Mouse (Mus musculus): ENCODE data around the gene Dand5.
"Not testable (repeated sequence)": the region's sequence is repeated elsewhere in the genome, so short reads cannot be mapped to it uniquely, and the experiment has no call there.

Dand5 gene

DNA sequence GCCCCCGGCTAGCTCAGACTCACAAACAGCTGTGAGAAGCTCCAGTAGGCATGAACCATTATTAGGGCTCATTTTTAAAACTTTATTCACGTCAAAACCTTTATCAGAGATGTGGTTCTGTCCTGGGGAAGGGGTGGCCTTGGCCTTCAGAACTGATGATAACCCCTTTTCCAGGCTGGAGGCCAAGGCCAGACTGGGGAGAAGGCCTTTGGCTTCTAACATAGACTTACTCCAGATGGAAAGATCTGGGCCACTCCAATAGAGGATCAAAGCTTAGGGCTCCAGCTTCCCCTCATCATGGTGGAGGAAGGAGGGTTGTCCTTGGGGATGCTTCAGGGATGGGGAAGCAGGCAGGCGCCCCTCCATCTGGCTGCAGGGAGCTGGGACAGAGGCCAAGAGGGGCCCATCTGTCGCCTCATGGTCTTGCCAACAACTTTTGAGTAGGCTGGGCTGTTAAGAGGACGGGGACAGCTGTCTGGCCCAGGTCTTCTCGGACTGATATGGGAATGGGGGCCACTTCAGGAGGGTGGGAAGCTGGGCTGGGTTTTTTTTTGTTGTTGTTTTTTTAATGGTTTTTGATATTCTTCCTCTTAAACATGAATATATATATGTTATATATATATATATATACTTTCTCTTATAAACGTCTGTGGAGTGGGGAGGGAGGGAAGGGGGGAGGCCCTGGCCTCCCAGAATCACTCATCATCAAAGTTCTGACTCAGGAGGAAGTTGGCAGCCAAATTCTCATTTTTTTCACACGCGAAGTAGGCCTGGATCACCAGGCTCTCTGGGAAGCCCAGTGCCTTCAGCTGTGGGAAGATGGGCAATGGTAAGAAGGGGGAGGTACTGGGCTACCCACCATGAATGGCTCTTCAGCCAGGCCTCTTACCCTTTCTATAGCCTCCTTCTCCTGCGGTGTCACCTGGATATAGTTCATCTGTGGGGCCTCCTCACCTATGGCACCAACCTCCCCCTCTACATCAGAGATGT, 12.5 kb upstream of the Dand5 start:
- in situ Hi-C loops (cut with MboI, MseI), result no loop called here

DNA sequence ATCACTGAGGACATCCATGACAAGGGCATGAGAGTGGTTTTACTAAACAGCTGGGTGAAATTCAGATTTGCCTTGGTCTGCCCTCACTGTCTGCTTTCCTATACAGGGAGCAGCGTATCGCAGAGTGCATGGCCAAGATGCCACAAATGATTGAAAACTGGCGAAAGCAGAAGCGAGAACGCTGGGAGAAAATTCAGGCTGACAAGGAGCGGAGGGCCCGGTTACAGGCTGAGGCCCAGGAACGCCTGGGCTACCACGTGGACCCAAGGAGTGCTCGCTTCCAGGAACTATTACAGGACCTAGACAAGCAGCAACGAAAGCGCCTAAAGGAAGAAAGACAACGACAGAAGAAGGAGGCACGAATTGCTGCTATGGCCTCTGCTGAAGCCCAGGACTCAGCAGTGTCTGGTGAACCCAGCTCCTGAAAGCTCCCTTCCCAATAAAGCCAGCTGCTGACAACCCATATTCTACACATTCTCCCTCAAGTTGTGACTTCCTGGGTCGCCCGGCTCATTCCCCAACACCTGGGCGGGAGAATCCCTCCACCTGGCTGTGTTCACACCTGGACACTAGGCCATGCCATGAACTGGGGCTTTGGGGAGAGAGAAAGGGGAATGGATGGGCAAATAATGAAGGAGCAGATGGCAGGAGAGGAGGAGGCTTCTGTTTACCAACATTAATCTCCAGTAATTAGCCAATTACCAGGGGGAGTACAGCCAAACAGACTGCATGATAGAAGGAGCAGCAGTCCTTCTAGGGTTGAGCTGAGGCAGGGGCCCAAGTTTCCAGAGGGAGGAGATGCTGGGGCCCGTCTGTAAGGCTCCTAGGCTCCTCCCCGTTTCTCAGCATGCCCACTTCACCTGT, 11.6 kb upstream of the Dand5 start:
- in situ Hi-C loops (cut with MboI, MseI), result no loop called here

DNA sequence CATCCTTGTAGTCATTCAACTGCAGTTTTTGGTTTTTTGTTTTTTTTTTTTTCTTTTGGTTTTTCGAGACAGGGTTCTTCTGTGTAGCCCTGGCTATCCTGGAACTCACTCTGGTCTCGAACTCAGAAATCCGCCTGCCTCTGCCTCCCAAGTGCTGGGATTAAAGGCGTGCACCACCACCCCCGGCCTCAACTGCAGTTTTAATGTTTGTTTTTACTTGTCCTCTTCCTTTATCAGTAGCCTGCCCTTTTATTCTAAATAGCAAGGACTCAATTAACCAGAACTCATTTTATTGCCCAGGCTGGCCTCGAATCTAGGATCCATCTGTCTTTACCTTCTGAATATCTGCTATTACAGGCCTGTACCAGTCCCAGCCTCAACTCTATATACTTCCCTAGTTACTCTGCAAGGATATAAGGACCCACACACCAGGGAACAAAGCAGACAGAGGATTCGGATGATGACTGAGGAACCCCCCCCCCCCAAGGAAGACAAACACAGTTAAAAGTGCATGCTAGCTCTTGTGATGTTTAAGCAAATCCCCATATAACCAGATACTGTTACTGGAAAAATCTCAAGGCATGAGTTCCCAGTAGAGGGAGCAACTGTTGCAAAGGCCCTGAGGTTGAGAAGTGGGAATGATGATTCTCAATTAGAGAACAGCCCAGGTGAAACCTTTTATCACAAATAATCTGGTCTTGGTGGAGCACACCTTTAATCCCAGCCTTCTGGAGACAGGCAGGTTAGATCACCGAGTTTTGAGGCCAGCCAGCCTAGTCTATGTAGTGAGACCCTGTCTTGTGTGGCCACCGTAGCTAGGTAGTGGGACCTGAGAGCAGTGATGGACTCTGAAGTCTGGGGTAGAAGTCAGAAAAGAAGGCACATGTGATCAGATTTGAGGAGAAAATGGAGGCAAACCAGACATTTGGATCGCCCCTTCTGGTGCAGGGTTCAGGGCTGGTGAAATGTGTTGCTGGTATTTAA, 10.4 kb upstream of the Dand5 start:
- in situ Hi-C loops (cut with MboI, MseI), result no loop called here

DNA sequence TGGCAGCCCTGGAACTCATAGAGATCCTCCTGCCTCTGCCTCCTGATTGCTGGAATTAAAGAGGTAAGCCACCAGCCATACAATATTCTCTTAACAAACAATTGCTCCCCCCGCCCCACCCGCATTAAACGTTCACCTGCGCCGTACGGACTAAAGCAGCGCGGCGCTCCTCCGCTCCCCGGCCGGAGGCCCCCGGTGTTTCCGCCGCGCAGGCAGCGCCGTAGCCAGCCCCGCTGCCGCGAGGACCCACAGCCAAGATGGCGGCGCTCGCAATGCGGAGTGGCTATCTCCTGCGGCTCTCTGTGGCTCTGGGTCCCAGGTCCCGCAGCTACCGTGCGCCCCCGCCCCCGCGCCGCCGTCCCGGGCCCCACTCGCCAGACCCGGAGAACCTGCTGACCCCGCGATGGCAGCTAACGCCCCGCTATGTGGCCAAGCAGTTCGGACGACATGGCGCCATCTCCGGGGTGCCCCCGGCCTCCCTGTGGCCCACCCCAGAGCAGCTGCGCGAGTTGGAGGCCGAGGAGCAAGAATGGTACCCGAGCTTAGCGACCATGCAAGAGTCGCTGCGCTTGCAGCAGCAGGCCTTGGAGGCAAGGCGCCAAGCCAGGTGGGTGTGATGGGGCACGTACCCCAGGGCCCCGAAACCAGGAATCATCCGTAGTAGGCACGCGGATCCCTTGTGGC, 9.6 kb upstream of the Dand5 start:
- in situ Hi-C loops (cut with MboI, MseI), result no loop called here

DNA sequence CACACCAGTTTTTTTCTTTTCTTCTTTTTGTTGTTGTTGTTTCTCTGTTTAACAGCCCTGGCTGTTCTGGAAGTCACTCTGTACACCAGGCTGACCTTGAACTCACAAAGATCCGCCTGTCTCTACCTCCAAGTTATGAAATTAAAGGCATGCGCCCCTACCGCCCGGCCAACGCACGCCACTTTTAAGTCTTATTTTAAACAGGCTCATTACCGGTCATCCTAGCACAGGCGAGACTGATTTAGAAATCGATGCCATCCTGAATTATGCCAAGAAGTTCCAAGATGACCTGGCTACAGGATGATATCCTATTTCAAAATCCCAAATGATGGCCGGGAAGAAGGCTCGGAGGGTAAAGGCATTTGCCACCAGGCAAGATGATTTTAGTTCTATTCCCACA, 8.9 kb upstream of the Dand5 start, which contains the start of gene Gadd45gip1:
Gene Gadd45gip1, plus strand, starts transcription at position 33 of the 400 bp plus-strand sequence.
- in situ Hi-C loops (cut with MboI, MseI), result no loop called here

DNA sequence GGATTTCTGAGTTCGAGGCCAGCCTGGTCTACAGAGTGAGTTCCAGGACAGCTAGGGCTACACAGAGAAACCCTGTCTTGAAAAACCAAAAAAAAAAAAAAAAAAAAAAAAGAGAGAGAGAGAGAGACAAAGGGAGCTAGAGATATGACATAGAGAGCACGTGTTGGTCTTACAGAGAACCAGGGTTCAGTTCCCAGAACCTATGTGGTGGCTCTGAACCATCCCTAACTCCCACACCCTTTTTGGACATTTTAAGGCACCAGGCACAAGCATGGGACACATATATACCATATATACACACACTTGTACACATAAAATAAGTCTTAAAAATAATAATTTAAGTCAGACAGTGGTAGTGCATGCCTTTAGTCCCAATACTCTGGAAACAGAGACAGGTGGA, 3.9 kb upstream of the Dand5 start:
- in situ Hi-C loops (cut with MboI, MseI), result not testable (repeated sequence)

DNA sequence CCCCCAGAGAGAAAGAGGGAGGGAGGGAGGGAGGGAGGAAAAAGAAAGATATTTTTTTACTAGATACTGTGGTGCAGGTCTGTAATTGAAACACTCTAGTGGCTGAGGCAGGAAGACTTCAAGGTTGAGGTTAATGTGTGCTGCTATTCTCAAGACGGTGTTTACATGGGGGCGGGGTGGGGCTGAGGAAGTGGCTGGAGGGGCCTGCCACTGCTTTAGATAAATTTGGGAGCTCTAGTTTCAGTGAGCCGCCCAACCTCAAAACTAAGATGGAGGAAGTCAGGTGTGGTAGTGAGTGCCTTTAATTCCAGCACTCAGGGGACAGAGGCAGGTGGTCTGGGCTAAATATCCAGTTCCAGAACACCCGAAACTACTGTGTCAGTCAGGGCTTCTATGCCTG, 3.0 kb upstream of the Dand5 start:
- in situ Hi-C loops (cut with MboI, MseI), result no loop called here

DNA sequence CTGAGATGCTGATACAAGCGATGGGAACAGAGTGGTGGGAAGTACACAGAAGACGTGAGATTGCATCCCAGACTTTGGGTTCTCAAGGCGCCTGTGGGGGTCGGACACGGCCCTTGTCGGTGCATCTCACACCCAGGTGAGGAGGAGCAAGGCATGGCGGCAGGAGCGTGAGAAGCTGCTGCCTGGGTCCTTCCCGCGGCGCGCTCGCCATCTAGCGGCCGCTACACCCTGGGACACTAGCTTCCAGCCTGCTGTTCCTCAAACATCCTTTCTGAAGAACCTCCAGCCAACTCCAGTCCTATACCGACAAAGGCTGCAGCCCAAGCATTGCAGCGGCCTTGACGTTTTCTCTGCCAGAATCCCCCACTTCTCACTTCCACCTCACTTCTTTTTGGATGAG, 1.0 kb upstream of the Dand5 start:
- in situ Hi-C loops (cut with MboI, MseI), result loop anchor here in 1 of 2 experiments (5.0 kb wide), 1 partner anchor 111 kb away; no protein-coding TSS in a partner anchor

DNA sequence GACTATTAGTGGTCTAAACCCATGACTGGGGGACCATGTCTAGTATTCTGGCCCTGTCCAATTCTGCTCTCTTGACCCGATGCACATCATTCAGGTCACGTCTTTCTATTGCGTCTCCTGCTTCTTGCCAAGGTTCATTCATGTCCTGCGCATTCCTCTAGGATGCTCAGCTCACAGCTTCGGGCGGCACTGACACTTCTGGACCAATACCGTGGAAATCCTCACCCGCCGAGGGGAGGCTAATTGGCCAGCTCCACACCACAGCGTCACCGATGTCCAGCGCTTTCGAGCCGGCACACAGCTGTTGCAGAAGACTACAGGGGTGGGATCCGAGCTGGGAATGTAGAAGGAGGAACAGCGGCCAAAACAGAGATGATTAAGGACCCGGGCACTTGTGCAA, 6.5 kb downstream of the Dand5 start:
- in situ Hi-C loops (cut with MboI, MseI), result no loop called here

DNA sequence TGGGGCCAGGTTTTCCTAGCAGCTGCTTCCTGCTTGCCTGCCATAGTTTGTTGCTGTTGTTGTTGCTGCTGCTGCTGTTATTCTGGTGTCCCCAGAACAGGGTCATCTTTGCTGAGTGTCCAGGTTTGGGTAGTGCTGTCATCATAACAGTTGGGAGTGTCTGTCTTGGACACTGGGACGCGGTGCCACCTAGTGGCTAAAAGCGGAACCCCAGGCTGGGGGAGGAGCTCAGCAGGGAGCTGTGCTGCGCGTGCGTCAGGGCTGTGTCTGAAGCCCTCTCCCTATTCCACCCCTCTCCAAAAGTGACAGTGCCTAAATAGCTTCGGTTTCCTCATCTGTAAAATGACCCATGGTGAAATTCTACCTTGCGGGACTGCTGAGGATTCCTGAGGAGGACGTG, 7.1 kb downstream of the Dand5 start:
- in situ Hi-C loops (cut with MboI, MseI), result no loop called here

DNA sequence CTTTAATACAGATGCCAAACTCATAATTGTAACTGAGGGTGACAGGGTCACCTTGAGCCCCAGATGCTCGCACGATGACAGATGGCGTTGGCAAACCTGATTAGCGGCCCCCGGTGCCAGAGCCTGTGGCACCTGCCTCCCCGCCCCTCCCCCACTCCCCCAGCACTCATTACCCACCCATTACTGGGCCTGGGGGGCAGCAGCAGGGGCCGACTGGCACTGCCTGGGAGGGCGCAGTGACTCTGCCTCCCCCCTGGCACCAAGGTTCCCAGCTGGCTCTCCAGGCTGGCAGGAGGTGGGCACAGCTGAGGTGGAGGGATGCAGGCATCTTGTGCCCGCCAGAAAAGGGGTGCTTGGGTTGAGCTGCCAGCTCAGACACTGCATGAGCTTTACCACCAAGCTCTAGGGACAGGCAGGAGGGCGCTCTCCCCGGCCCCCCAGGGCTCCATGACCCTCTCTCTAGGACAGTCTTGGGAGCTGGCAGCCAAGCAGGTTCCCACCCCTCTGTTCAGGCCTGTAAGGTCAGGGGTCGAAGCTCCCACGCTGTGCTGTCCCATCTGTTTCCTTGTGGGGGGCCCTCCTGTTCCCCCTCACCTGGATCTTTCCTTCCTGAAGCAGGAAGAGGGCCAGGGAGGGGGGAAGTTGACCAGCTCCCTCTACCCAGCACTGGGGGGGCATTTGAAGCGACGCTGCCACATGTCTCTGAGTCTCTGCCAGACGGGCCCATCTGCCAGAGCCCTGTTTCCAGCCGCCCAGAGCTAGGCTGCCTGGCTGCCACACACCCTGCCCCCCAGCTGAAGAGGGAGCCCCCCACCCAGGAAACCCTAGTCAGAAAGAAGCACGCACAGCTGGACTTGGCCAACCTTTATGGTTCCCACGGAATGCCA, 7.8 kb downstream of the Dand5 start:
- in situ Hi-C loops (cut with MboI, MseI), result no loop called here

DNA sequence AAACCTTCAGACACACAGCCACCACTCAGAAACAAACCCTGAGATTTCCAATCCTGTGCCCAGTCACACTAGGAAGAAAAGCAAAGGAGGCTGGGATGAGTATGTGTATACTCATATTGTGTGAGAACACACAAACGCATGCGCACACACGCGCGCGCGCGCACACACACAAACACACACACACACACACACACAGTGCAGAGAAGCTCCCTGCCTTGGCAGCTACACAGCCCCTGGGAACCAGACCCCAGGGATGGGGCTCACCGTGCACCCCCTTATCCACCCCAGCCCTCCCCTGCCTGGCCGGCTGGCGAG, 8.4 kb downstream of the Dand5 start:
- in situ Hi-C loops (cut with MboI, MseI), result no loop called here

DNA sequence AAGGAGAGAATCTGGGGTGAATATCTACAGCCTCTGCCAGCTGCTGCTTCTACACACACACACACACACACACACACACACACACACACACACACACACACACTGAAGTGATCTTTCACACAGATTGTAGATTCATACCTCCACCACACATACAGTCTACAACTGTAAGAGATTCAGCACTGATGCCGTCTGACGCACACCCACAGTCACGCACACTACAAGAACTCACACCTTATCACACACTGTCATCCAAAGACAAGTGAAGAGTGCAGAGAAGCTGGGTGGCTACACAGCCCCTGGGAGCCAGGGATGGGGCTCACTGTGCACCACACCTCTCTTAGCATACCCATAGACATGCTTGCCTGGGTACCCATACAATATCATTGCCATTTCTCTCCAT, 8.8 kb downstream of the Dand5 start:
- in situ Hi-C loops (cut with MboI, MseI), result no loop called here

DNA sequence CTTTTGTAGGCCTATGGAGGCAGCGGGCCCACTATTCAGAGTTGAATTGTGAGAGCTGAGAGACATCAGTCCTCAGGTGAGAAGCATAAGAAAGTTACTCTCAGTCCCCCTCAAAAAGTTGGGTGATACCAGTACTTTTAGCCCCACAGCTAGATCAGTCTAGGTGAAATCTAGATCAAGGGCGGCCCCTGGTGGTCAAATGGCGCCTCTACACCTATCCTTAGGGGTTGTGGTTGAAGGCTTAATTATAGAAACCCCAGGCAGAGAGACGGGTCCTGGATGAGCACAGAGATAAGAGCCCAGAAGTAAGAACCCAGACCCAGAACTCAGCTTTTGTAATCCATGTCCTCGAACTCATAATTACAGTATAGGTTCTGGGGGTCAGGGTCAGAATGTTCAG, 9.6 kb downstream of the Dand5 start:
- in situ Hi-C loops (cut with MboI, MseI), result no loop called here

DNA sequence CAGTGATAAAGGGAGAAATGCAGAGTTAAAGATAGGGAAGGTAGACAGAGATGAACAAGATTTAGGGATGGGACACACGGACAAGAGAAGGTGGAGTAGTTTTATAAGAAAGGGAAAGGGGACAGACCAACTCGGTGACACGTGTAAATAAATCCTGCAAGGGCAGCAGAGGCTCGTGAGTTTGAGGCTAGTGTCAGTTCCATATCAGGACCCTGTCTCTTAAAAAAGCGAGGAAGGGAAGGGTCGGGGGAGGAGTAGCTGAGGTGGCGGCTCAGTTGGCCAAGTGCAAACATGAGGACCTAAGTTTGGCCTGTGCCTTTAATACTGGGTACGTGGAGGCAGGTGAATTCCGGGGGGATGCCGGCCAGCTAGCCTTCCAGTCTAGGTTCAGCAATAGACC, 11.3 kb downstream of the Dand5 start:
- in situ Hi-C loops (cut with MboI, MseI), result no loop called here

DNA sequence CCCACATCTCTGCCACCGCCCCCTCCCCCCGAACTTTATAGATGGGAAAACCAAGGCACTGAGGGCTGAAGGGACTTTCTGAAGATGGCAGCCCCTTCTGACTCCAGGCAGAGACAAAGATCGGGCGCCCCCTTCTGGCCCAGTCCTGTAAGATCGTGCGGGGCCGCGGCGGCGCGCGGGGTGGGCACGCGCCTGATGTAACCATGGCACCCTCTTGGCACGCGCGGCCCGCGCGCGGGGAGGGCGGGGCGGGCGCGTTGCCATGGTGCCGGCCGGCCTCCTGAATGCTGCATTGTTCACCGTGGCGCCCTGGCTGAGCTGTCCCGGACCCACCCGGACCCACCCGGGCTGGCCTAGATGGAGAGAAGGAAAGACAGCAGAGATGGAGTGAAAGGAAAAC, 11.7 kb downstream of the Dand5 start:
- in situ Hi-C loops (cut with MboI, MseI), result no loop called here

DNA sequence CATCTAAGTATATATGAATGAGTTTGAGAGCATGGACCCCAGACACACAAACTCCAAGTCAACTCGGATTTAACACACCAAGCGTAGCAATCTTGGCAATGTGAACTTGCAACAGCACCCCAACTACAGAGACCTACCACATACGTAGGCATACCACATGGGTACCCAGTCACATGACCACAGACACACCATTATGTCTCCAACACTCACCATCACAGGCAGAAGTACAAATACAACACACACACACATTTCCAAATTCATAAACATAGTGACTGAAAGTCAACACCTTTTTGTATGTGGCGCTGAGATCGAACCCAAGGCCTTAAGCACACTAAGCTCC, 12.7 kb downstream of the Dand5 start:
- in situ Hi-C loops (cut with MboI, MseI), result loop anchor here in 1 of 2 experiments (10.0 kb wide), 1 partner anchor 95 kb away; no protein-coding TSS in a partner anchor

DNA sequence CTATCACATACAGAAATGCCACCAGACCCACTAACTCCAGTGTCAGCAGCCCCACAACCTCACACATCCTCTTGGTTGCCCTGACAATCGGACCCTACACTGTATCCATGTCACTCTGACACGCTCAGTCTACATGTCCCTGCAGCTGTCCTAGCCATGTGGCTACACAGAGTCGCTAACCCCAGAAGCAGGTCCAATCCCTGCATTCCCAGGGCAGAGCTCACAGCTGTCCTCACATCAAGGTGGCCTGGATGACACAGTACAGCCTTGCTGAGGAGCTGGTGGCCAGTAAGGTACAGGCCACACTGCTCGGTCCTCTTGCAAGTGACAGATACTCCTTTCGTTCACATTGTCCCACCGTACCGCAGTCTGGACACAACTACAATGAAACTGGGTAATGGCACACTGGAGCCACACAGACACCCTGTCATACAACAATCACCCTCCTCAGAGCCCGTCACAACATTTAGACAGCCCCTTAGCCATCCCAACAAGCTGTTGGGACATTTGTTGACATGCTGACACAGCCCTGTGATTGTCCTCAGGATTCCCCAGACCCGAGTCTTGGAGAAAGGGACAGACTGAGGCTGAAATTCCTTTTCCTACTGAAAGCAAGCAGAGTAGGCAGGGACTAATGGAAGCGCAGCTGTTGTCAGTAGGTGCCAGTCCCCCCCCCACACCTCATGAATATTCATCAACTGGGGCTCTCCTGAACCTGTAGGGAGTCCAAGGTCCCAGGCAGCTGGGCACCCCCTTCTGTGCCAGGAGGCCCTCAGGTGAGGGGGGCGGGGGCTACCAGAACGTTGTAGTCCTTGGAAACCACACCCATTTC, 13.3 kb downstream of the Dand5 start:
- in situ Hi-C loops (cut with MboI, MseI), result loop anchor here in 1 of 2 experiments (10.0 kb wide), 1 partner anchor 95 kb away; no protein-coding TSS in a partner anchor

DNA sequence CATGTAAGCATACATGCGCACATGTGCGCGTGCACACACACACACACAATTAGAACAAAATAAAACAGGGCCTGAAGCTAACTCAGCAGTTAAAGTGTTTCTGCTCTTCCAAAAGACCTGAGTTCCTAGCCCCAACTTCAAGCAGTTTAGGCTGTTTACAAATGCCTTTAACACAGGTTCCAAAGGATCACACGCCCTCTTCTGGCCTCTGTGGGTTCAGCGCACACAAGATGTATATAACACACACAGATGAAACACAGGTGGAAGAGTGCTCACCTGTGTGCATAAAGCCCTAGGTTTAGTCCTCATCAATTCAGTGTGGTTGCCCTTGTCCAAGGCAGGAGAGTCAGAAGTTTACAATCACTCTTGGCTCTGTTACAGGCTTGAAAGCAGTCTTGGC, 16.6 kb downstream of the Dand5 start:
- in situ Hi-C loops (cut with MboI, MseI), result loop anchor here in 1 of 2 experiments (10.0 kb wide), 1 partner anchor 91 kb away; no protein-coding TSS in a partner anchor

Data from T-helper 17 cell (primary cell).